Mouse (Mus musculus) heart, adult 11 months (tissue): Measurements from ENCODE around the gene Fhl2.

Experiments used
- DNase-seq: peaks from one replicate; pipeline ENCODE4 v3.0.0; 2022

Gene Fhl2

GRCm38 (mm10) chr1:43098031-43098984, 98.5 kb downstream of the Fhl2 start, which contains the start of the genes Tgfbrap1 and AI597479:
Tgfbrap1 (minus strand) TSS chr1:43098637.
AI597479 (plus strand) TSS chr1:43098710.
- peak; percentile 99 for DNase-seq

- DNase-seq = peak; percentile 63
These were observed 102.6 kb downstream of the Fhl2 start for GRCm38 (mm10) chr1:43094206-43094605.

GRCm38 (mm10) chr1:43092056-43093015, 104.4 kb downstream of the Fhl2 start:
- peak; percentile 98 for DNase-seq

DNA sequence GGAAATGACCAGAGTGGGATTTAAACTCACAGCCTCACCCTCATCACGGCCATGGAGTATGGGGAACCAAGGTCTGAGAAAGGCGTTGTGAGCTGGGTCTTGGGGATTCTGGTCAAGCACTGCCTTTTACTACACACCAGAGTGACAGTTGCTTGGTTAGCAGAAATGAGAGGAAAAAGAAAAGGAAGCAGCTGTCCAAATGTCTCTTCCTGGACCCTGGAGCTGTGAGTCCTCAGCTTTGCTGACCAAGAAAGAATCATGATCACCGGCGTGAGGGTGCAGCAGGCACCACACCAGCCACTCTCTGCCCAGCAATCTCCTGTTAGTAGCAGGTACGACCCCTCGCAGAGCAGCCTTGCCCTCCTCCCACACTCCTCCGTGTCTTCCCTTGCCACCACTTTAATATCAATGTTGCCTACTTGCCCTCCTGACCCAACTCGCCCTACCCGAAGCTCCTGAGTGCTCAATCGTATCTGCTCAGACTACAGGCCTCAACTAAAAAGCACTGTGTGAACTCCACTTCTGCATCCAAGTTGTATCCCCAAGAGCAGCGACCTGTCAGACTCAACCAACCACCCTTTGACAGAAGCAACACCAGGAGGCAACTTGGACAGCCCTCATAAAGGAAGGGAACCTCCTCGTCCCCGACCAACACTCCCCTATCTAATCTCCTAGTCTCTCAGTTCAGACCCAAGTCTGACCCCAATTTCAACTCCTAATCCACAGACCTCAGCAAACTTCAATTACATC, 105.3 kb downstream of the Fhl2 start:
- peak; percentile 92 for DNase-seq

- peak; percentile 71 for DNase-seq
These were observed 106.4 kb downstream of the Fhl2 start for GRCm38 (mm10) chr1:43090418-43090817.

DNA sequence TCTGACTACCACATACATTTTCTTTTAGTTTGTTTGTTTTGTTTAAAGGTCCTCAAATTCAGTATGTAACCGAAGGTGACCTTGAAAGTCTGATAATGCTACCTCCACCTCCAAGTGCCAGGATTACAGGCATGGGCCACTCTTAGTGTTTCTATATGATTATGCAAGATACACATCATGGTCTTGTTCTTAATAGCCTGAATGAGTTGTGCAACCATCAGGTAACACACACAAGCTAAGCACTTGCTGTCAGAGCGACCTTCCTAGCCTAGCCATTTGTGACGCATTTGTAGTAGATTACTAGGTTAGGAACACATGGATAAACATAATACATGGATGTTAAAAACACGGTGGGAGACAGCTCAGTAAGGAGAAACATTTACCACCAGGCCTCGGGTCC, 113.8 kb downstream of the Fhl2 start:
- peak; percentile 21 for DNase-seq

GRCm38 (mm10) chr1:43078124-43078523, 118.7 kb downstream of the Fhl2 start:
- no peak for DNase-seq

DNA sequence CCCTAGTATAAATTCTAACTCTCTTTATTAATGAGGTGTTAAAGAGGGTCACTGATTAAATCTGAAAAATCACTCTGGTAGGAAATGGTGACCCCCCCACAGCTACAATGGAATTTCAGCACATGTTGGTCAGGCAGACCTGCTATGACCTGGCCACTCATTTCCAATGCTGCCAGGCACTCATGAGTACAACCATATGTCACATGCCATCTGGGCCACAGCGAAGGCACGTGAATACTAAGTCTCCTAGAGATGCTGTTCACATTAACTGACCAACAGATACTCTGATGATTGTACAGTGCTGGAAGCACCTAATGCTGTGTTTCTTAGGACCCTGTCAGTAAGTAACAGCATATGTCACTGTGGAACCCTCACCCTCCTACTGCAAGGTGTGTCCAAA, 122.0 kb downstream of the Fhl2 start:
- DNase-seq = peak; percentile 34
